Mouse (Mus musculus): ENCODE measurements around the gene Creb5. TPM values are rescaled to one million over a fixed set of nuclear protein-coding genes. Genes with fewer than 3 reads are reported as not detected.

The Creb5 gene
- polyA plus RNA-seq, 1 experiment: 6.0 TPM

DNA sequence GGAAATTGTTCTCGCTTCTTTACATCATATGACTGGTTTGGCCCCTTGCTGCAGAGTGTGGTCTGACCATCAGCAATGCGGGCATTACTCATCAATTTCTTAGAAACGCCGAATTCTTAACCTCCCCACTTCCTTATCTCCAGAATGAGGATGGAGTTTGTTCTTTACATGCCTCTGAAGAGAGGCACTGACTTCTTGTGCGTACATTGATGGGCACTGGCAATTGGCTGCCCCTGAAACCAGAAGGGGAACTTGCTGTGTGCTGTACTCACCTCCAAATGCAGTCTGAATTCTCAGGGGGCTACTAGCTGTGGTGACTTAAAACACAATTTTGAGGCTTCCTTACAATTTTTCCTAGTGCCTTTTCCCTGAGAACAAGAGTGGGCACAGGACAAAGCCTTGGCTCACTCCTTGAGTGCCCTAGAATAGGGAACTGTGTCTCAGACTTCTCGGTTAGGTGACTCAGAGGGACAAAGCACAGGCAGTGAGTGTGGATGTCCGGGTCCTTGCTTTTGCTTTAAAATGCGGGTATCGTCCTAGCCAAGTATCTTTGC is 161.3 kb downstream of the Creb5 start:
- WGBS: 97% methylated on average over 9 of the region's 9 CpGs
- TF ChIP-seq POLR2A (IDR thresholded peaks at IDR 0.05; ENCODE audit: borderline replicate concordance, insufficient read depth, low read length): no peak
- TF ChIP-seq CTCF (IDR thresholded peaks at IDR 0.05; ENCODE audit: borderline replicate concordance, insufficient read depth, low read depth, low read length): no peak
- Histone ChIP-seq H3K27ac (ENCODE audit: insufficient read depth, low read length) (no peak overlapping the region), H3K4me1 (ENCODE audit: control insufficient read depth, insufficient read depth, low read length) (no peaks in the 10 kb centered on the region), H3K4me3 (replicated peaks; ENCODE audit: insufficient read depth, low read depth, low read length) (no peak overlapping the region), H3K27me3 (ENCODE audit: control insufficient read depth, insufficient read depth, low read length) (no peaks in the 10 kb centered on the region)
- DNase-seq: no peak

DNA sequence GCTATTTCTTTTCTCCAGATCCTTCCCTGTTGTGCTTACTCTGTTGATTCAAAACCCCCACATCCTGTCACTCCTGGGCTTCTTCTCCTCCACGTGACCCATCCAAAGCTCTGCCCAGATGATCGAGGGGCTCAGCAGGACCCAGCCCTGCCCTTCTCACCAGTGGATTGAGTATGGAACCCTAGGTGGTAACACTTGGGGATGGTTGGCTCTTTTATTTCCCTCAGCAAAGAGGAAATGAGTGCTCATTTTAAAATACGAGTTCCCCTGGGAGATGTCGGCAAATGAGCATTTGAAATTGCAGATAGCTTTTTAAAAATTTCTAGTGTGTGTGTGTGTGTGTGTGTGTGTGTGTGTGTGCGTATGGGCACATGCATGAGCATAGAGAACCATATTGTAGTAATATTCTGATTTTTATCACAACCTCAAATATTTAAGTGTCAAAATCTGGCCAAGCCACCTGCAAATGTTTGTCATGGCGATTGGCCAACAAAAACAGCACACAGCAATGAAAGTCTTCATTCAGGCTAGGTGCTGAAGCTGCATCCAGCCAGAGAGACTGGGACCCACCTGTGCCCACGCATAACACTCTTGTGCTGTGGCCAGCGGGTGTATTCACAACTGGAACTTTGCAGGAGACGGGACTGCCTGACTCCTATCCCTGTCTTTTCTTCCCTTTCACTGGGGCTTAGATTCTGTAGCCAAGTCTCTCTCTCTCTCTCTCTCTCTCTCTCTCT is 162.5 kb downstream of the Creb5 start:
- Histone ChIP-seq H3K27me3 (ENCODE audit: control insufficient read depth, insufficient read depth, low read length) (no peaks in the 10 kb centered on the region), H3K27ac (ENCODE audit: insufficient read depth, low read length) (no peak overlapping the region), H3K4me3 (replicated peaks; ENCODE audit: insufficient read depth, low read depth, low read length) (no peak overlapping the region), H3K4me1 (ENCODE audit: control insufficient read depth, insufficient read depth, low read length) (no peaks in the 10 kb centered on the region)
- TF ChIP-seq CTCF (IDR thresholded peaks at IDR 0.05; ENCODE audit: borderline replicate concordance, insufficient read depth, low read depth, low read length): no peak
- no peak for TF ChIP-seq POLR2A (IDR thresholded peaks at IDR 0.05; ENCODE audit: borderline replicate concordance, insufficient read depth, low read length)
- WGBS: 74% methylated on average over 9 of the region's 9 CpGs
- DNase-seq: no peak

DNA sequence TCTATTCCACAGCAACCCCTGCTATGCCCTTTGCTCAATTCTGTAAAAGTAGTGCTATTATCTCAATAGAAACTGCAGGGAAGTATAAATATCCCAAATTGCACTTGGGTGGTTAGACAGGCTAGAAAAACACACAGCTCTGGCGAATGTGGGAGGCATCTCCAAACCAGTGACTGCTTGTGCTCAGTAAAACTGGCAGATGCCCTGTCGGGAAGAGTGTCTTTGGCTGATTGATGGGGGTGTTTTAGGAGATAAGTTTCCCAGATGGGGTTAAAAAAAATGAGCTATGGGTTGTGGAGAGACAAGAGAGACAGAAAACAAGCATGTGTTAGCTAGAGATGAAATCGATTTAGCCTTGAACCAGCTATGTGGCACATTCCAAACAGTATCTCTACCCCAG is 163.4 kb downstream of the Creb5 start:
- H3K27me3 ChIP-seq (ENCODE audit: control insufficient read depth, insufficient read depth, low read length): no peaks in the 10 kb centered on the region
- 89% methylated on average over 3 of the region's 3 CpGs for WGBS
- no peak overlapping the region for H3K4me3 ChIP-seq (replicated peaks; ENCODE audit: insufficient read depth, low read depth, low read length)
- DNase-seq: no peak
- TF ChIP-seq POLR2A (IDR thresholded peaks at IDR 0.05; ENCODE audit: borderline replicate concordance, insufficient read depth, low read length): no peak
- TF ChIP-seq CTCF (IDR thresholded peaks at IDR 0.05; ENCODE audit: borderline replicate concordance, insufficient read depth, low read depth, low read length): no peak
- no peaks in the 10 kb centered on the region for H3K4me1 ChIP-seq (ENCODE audit: control insufficient read depth, insufficient read depth, low read length)
- no peak overlapping the region for H3K27ac ChIP-seq (ENCODE audit: insufficient read depth, low read length)

DNA sequence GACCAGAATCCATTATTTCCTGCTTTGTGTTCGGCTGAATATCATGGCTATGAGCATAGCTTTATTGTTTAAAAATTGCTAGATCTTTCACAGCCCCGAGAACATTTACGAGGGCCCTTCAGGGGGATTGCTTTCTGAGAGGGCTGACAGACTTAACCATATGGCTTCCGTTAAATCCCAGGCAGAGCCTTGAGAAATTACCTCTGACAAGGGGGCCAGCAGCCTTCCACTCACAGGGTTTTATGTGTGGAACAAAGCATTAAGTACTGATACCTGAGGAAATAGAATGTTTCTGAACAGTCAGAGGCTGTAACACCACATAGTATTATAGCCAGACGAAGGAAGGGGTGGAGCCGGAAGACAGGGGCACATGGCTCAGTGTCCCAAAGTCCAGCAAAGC is 165.2 kb downstream of the Creb5 start:
- TF ChIP-seq CTCF (IDR thresholded peaks at IDR 0.05; ENCODE audit: borderline replicate concordance, insufficient read depth, low read depth, low read length): no peak
- no peak for TF ChIP-seq POLR2A (IDR thresholded peaks at IDR 0.05; ENCODE audit: borderline replicate concordance, insufficient read depth, low read length)
- DNase-seq: no peak
- Histone ChIP-seq H3K4me1 (ENCODE audit: control insufficient read depth, insufficient read depth, low read length) (no peaks in the 10 kb centered on the region), H3K4me3 (replicated peaks; ENCODE audit: insufficient read depth, low read depth, low read length) (no peak overlapping the region), H3K27me3 (ENCODE audit: control insufficient read depth, insufficient read depth, low read length) (no peaks in the 10 kb centered on the region), H3K27ac (ENCODE audit: insufficient read depth, low read length) (no peak overlapping the region)
- 88% methylated on average over 6 of the region's 6 CpGs for WGBS

DNA sequence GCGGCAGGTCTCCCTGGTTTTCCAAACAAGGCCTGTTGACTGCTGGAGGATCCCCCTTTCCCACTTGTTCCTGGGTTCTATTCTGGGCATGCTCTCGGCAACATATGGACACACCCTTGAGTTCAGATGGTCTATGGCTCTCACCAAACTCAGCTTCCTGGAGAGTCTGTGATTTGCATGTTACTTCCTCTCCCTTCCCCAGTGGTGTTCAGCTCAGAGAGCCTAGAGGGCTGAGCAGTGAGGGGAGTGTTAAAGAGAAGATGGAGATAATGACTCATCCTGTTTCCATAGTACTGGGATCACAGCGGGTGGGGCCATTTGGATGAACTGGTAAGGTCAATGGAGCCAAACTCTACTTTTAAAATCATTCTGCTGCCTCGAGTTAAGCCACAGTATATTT is 168.4 kb downstream of the Creb5 start:
- no peak overlapping the region for H3K4me3 ChIP-seq (replicated peaks; ENCODE audit: insufficient read depth, low read depth, low read length)
- TF ChIP-seq CTCF (IDR thresholded peaks at IDR 0.05; ENCODE audit: borderline replicate concordance, insufficient read depth, low read depth, low read length): no peak
- no peak for TF ChIP-seq POLR2A (IDR thresholded peaks at IDR 0.05; ENCODE audit: borderline replicate concordance, insufficient read depth, low read length)
- WGBS: 63% methylated on average over 4 of the region's 4 CpGs
- H3K27me3 ChIP-seq (ENCODE audit: control insufficient read depth, insufficient read depth, low read length): no peaks in the 10 kb centered on the region; the same call in 1 of the 2 replicates
- H3K4me1 ChIP-seq (ENCODE audit: control insufficient read depth, insufficient read depth, low read length): no peaks in the 10 kb centered on the region
- DNase-seq: peak in 1 of 2 experiments; percentile 20
- no peak overlapping the region for H3K27ac ChIP-seq (ENCODE audit: insufficient read depth, low read length)

DNA sequence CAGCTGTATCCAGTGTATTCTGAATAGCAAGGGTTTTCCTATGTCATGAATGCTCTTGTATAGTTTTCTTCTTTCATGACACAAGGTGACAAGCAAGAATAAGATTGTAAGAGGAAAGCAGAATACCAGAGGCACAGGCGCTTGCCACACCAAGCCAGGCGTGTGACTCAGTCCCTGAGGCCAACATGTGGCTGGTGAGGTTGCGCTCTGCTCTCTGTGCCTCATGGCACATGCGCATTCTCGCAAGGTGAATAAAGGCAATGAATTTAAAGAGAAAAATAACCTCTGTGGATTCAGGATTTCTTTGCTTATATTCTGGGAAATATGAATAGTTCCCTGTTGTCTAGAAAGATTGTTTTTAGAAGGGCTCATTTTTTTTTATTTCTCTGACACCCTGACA is 169.0 kb downstream of the Creb5 start:
- Histone ChIP-seq H3K27me3 (ENCODE audit: control insufficient read depth, insufficient read depth, low read length) (no peaks in the 10 kb centered on the region; the same call in 1 of the 2 replicates), H3K4me1 (ENCODE audit: control insufficient read depth, insufficient read depth, low read length) (no peaks in the 10 kb centered on the region), H3K27ac (ENCODE audit: insufficient read depth, low read length) (no peak overlapping the region), H3K4me3 (replicated peaks; ENCODE audit: insufficient read depth, low read depth, low read length) (no peak overlapping the region)
- TF ChIP-seq CTCF (IDR thresholded peaks at IDR 0.05; ENCODE audit: borderline replicate concordance, insufficient read depth, low read depth, low read length) (no peak), POLR2A (IDR thresholded peaks at IDR 0.05; ENCODE audit: borderline replicate concordance, insufficient read depth, low read length) (no peak)
- DNase-seq: no peak
- WGBS: 96% methylated on average over 5 of the region's 5 CpGs

DNA sequence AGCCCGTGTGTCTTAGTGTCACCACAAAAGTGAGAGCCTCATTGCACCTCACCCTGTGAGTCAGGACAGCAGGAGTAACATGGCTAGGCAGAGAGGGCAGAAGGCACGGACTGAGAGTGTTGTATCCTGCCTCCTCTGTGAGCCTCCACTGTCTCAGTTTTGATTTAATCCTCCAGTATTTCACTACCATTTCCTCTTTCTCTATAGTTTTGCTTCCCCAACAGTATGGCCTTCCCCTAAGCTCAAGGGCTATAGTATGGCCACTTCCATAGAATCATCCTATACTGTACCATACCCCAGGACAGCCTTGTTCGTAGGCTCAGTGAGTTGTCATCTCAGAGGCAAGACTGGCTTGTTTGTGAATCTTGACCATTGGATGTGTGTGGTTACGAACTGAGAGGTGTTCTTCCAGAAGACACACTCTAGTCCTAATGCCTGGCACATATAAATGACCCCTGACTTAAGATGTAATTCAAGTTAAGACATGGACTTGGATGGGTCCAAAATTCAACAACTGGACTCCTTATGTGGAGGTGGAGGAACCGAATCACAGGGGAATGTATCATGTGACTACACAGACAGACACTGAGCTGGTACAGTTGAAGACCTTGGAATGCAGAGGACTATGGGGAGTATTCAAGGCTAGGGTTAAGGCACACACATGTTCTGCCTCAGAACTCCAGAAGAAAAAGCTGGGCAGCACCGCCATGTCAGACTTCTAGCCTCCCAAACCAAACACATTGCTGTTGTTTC is 173.1 kb downstream of the Creb5 start:
- H3K27me3 ChIP-seq (ENCODE audit: control insufficient read depth, insufficient read depth, low read length): no peaks in the 10 kb centered on the region; the same call in 1 of the 2 replicates
- TF ChIP-seq CTCF (IDR thresholded peaks at IDR 0.05; ENCODE audit: borderline replicate concordance, insufficient read depth, low read depth, low read length): no peak
- TF ChIP-seq POLR2A (IDR thresholded peaks at IDR 0.05; ENCODE audit: borderline replicate concordance, insufficient read depth, low read length): no peak
- H3K4me1 ChIP-seq (ENCODE audit: control insufficient read depth, insufficient read depth, low read length): peaks cover 5% of the 10 kb centered on the region
- no peak overlapping the region for H3K27ac ChIP-seq (ENCODE audit: insufficient read depth, low read length)
- H3K4me3 ChIP-seq (replicated peaks; ENCODE audit: insufficient read depth, low read depth, low read length): no peak overlapping the region
- no peak for DNase-seq
- WGBS: 98% methylated on average over 6 of the region's 6 CpGs

Data from cerebellum, adult 2 months (tissue).